Mouse (Mus musculus) C2C12 (cell line): ENCODE results near the gene Gm20388. TPM values are rescaled to one million over a fixed set of nuclear protein-coding genes. Genes with fewer than 3 reads are reported as not detected.

ENCODE experiments used
- H3K27me3 ChIP-seq: one replicate; pipeline ENCODE4 v1.6.1; 2011; ENCODE audit not compliant: control insufficient read depth, insufficient read depth, insufficient read length
- H3K36me3 ChIP-seq: one replicate; pipeline ENCODE4 v1.6.1; 2011; ENCODE audit not compliant: control insufficient read depth, insufficient read depth
- H3K4me3 ChIP-seq: one replicate; pipeline ENCODE4 v1.5.1; 2011; ENCODE audit warnings: mild to moderate bottlenecking, control low read depth; ENCODE audit not compliant: poor library complexity, insufficient read depth, severe bottlenecking
- H3K79me2 ChIP-seq: one replicate; pipeline ENCODE4 v1.6.1; 2011; ENCODE audit not compliant: control insufficient read depth, insufficient read depth
- H3K79me3 ChIP-seq: one replicate; pipeline ENCODE4 v1.6.1; 2011; ENCODE audit warnings: low read depth, control low read depth
- H3ac ChIP-seq: one replicate; pipeline ENCODE3; 2011; ENCODE audit warnings: low read depth; ENCODE audit not compliant: control insufficient read depth, insufficient read length
- CEBPB ChIP-seq: IDR thresholded peaks from one replicate; pipeline ENCODE4 v1.6.1; 2011; ENCODE audit warnings: low read depth, mild to moderate bottlenecking, control low read depth, moderate library complexity
- CTCF ChIP-seq: IDR thresholded peaks from one replicate; pipeline ENCODE4 v1.5.1; 2011; ENCODE audit not compliant: control insufficient read depth, insufficient read depth, insufficient read length
- FOSL1 ChIP-seq: IDR thresholded peaks from one replicate; pipeline ENCODE4 v1.8.0; 2011; ENCODE audit warnings: mild to moderate bottlenecking, low read length; ENCODE audit not compliant: poor library complexity, insufficient read depth, severe bottlenecking
- MAX ChIP-seq: IDR thresholded peaks from one replicate; pipeline ENCODE4 v1.6.1; 2011; ENCODE audit warnings: mild to moderate bottlenecking, control low read depth
- MYOD1 ChIP-seq: IDR thresholded peaks from one replicate; pipeline ENCODE4 v1.6.1; 2011; ENCODE audit warnings: low read depth; ENCODE audit not compliant: control insufficient read depth, insufficient read length
- MYOG ChIP-seq: IDR thresholded peaks from one replicate; pipeline ENCODE4 v1.6.1; 2011; ENCODE audit not compliant: control insufficient read depth, insufficient read length; ENCODE audit errors: extremely low read depth
- USF1 ChIP-seq: IDR thresholded peaks from one replicate; pipeline ENCODE4 v1.6.1; 2011; ENCODE audit warnings: low read depth, mild to moderate bottlenecking, control low read depth, moderate library complexity
- polyA plus RNA-seq: library from polyadenylated mRNA; unstranded; fragments of >200 nt; fragmentation: generic; extraction: Trizol; gene quantifications from one replicate; pipeline ENCODE4 v1.2.1, GENCODE M21; 2012; ENCODE audit warnings: missing spikeins

Gene Gm20388
- polyA plus RNA-seq, 1 experiment: 15.0 TPM

GRCm38 (mm10) chr8:121896476-121897145, 1986.0 kb downstream of the Gm20388 start:
- H3ac ChIP-seq: peak overlapping the region; percentile 30
- H3K79me2 ChIP-seq: peaks cover 72% of the 10 kb centered on the region
- no peak for TF ChIP-seq CEBPB
- no peak for TF ChIP-seq MYOD1
- no peak for TF ChIP-seq MYOG
- TF ChIP-seq FOSL1: no peak
- no peak for TF ChIP-seq USF1
- no peak for TF ChIP-seq MAX
- TF ChIP-seq CTCF: no peak
- no peaks in the 10 kb centered on the region for H3K27me3 ChIP-seq
- H3K36me3 ChIP-seq: peaks cover 19% of the 10 kb centered on the region
- H3K4me3 ChIP-seq: no peak overlapping the region
- H3K79me3 ChIP-seq: peaks cover 31% of the 10 kb centered on the region

GRCm38 (mm10) chr8:121897205-121897604, 1986.6 kb downstream of the Gm20388 start:
- H3K79me2 ChIP-seq: peaks cover 74% of the 10 kb centered on the region
- no peak overlapping the region for H3K4me3 ChIP-seq
- TF ChIP-seq CEBPB: no peak
- peaks cover 19% of the 10 kb centered on the region for H3K36me3 ChIP-seq
- H3ac ChIP-seq: no peak overlapping the region
- no peaks in the 10 kb centered on the region for H3K27me3 ChIP-seq
- H3K79me3 ChIP-seq: peaks cover 31% of the 10 kb centered on the region

- TF ChIP-seq CEBPB: peak; percentile 8
- TF ChIP-seq MYOD1: peak; percentile 27
- no peak for TF ChIP-seq MYOG
- TF ChIP-seq USF1: no peak
- peak overlapping the region; percentile 3 for H3ac ChIP-seq
- no peaks in the 10 kb centered on the region for H3K27me3 ChIP-seq
- peaks cover 74% of the 10 kb centered on the region for H3K79me2 ChIP-seq
- no peak overlapping the region for H3K4me3 ChIP-seq
- peaks cover 31% of the 10 kb centered on the region for H3K79me3 ChIP-seq
- peaks cover 19% of the 10 kb centered on the region for H3K36me3 ChIP-seq
Observed at GRCm38 (mm10) chr8:121897871-121898381, 1987.3 kb downstream of the Gm20388 start.

- H3K36me3 ChIP-seq: peaks cover 19% of the 10 kb centered on the region
- no peak overlapping the region for H3ac ChIP-seq
- H3K27me3 ChIP-seq: no peaks in the 10 kb centered on the region
- peaks cover 35% of the 10 kb centered on the region for H3K79me3 ChIP-seq
- TF ChIP-seq CEBPB (peak; percentile 90), FOSL1 (no peak), USF1 (no peak), MYOD1 (peak; percentile 40), MYOG (no peak), MAX (no peak), CTCF (no peak)
- no peak overlapping the region for H3K4me3 ChIP-seq
- peaks cover 74% of the 10 kb centered on the region for H3K79me2 ChIP-seq
Observed at GRCm38 (mm10) chr8:121898401-121898931, 1987.8 kb downstream of the Gm20388 start.

GRCm38 (mm10) chr8:121899180-121900044, 1988.8 kb downstream of the Gm20388 start:
- peaks cover 19% of the 10 kb centered on the region for H3K36me3 ChIP-seq
- TF ChIP-seq MYOD1 (no peak), USF1 (no peak), MAX (no peak), CTCF (no peak), MYOG (no peak)

More at GRCm38 (mm10) chr8:121899180-121900044, 1988.8 kb downstream of the Gm20388 start:
- Histone ChIP-seq H3K79me3 (peaks cover 44% of the 10 kb centered on the region), H3K27me3 (no peaks in the 10 kb centered on the region), H3K4me3 (no peak overlapping the region), H3ac (peak overlapping the region; percentile 46), H3K79me2 (peaks cover 83% of the 10 kb centered on the region)
